Mouse (Mus musculus) forebrain, postnatal 0 days (tissue): ENCODE measurements around the gene Sart1. TPM values are rescaled to one million over a fixed set of nuclear protein-coding genes. Genes with fewer than 3 reads are reported as not detected.

Experiments
- ATAC-seq: fragments of 200-750 bp; cut with Nextera tagmentation; 2 replicates; pipeline ENCODE4 v1.8.0; 2017; ENCODE audit warnings: mild to moderate bottlenecking, moderate library complexity
- DNase-seq: peaks from one replicate; pipeline ENCODE4 v3.0.0-alpha.2; 2015
- H3K27ac ChIP-seq: fragments of 300-500 bp; sonication (generic); 2 replicates; pipeline ENCODE4 v1.5.1; 2014; ENCODE audit warnings: low read depth, mild to moderate bottlenecking, antibody characterized with exemption, low read length, moderate library complexity, mixed read lengths
- H3K27me3 ChIP-seq: fragments of 300-500 bp; sonication (generic); 2 replicates; pipeline ENCODE4 v1.6.1; 2014; ENCODE audit warnings: mild to moderate bottlenecking, low read length, mixed read lengths; ENCODE audit not compliant: insufficient read depth
- H3K36me3 ChIP-seq: fragments of 300-500 bp; sonication (generic); 2 replicates; pipeline ENCODE4 v1.6.1; 2014; ENCODE audit warnings: mild to moderate bottlenecking, moderate library complexity; ENCODE audit not compliant: insufficient read depth
- H3K4me1 ChIP-seq: fragments of 300-500 bp; sonication (generic); 2 replicates; pipeline ENCODE4 v1.6.1; 2014; ENCODE audit warnings: antibody characterized with exemption; ENCODE audit not compliant: insufficient read depth
- H3K4me2 ChIP-seq: fragments of 300-500 bp; sonication (generic); 2 replicates; pipeline ENCODE4 v1.6.1; 2014; ENCODE audit warnings: low read depth, mild to moderate bottlenecking, moderate library complexity
- H3K4me3 ChIP-seq: fragments of 300-500 bp; sonication (generic); 2 replicates; pipeline ENCODE4 v1.5.1; 2014; ENCODE audit warnings: low read depth, low read length, mixed read lengths
- H3K9ac ChIP-seq: fragments of 300-500 bp; sonication (generic); 2 replicates; pipeline ENCODE4 v1.6.1; 2014; ENCODE audit warnings: mild to moderate bottlenecking
- H3K9me3 ChIP-seq: fragments of 300-500 bp; sonication (generic); 2 replicates; pipeline ENCODE4 v1.6.1; 2016; ENCODE audit warnings: low read length
- CTCF ChIP-seq: sonication (generic); IDR thresholded peaks from 2 replicates; pipeline ENCODE4 v1.5.1; 2016; ENCODE audit warnings: antibody characterized with exemption, control low read depth, low read depth
- WGBS: fragments of 180-500 bp; shearing (Covaris S2); extraction: QIAGEN DNeasy Blood & Tissue Kit; methylation state at CpG from one replicate; pipeline ENCODE4 v1.1.7; 2014; 5-methylcytosine and 5-hydroxymethylcytosine counted together
- polyA plus RNA-seq: library from polyadenylated mRNA; unstranded; fragments of >200 nt; fragmentation: Nextera tagmentation; extraction: Ambion mirVana; gene quantifications from 2 replicates; pipeline ENCODE4 v1.2.1, GENCODE M21; 2015
- total RNA-seq: library from RNA; depleted of rRNA; stranded (reverse); fragments of >200 nt; gene quantifications from 2 replicates; pipeline ENCODE4 v1.2.3, GENCODE M21; 2014; rRNA removed

The Sart1 gene
- total RNA-seq (49.2 and 55.1 TPM in 2 replicates), polyA plus RNA-seq (38.8 and 53.5 TPM in 2 replicates)

- Histone ChIP-seq H3K4me1 (peaks cover 19% of the 10 kb centered on the region), H3K36me3 (peaks cover 16% of the 10 kb centered on the region), H3K4me3 (peak within 1 kb of the TSS; percentile 99), H3K9me3 (no peaks in the 10 kb centered on the region), H3K4me2 (peak within 1 kb of the TSS; percentile 81), H3K27me3 (no peaks in the 10 kb centered on the region), H3K9ac (peak within 1 kb of the TSS; percentile 94), H3K27ac (peak within 1 kb of the TSS; percentile 91)
- WGBS: 3% methylated on average over 43 of the region's 43 CpGs
- ATAC-seq (peak; percentile 98), DNase-seq (peak; percentile 97)
- TF ChIP-seq CTCF: no peak
Observed at GRCm38 (mm10) chr19:5388588-5389242, at the start of gene Sart1. Sart1 (minus strand) TSS chr19:5388703.

- WGBS: 69% methylated on average over 7 of the region's 7 CpGs
- ATAC-seq (no peak), DNase-seq (no peak)
- Histone ChIP-seq H3K27ac (no peak overlapping the region), H3K4me1 (no peaks in the 10 kb centered on the region), H3K9me3 (no peaks in the 10 kb centered on the region), H3K27me3 (no peaks in the 10 kb centered on the region), H3K4me2 (no peak overlapping the region), H3K9ac (0 out of 2 replicates have a peak overlapping the region, but pooled peaks have one; percentile 25), H3K36me3 (no peaks in the 10 kb centered on the region; the same call in 1 of the 2 replicates), H3K4me3 (no peak overlapping the region)
- TF ChIP-seq CTCF: no peak
Observed at GRCm38 (mm10) chr19:5433951-5434350, 45.4 kb upstream of the Sart1 start.

- 0 out of 2 replicates have a peak overlapping the region, but pooled peaks have one; percentile 25 for H3K9ac ChIP-seq
- no peak for DNase-seq
- H3K36me3 ChIP-seq: no peaks in the 10 kb centered on the region; the same call in 1 of the 2 replicates
- peak overlapping the region; percentile 41 for H3K4me2 ChIP-seq
- H3K27me3 ChIP-seq: no peaks in the 10 kb centered on the region
- H3K4me3 ChIP-seq: no peak overlapping the region
- no peaks in the 10 kb centered on the region for H3K4me1 ChIP-seq
- 12% methylated on average over 16 of the region's 16 CpGs for WGBS
- peak; percentile 36 for ATAC-seq
- H3K9me3 ChIP-seq: no peaks in the 10 kb centered on the region
- peak; percentile 26; the same call in 1 of the 2 replicates for TF ChIP-seq CTCF
- H3K27ac ChIP-seq: no peak overlapping the region
Observed at GRCm38 (mm10) chr19:5432992-5433852, 44.7 kb upstream of the Sart1 start.

GRCm38 (mm10) chr19:5431911-5432464, 43.5 kb upstream of the Sart1 start:
- H3K4me3 ChIP-seq: no peak overlapping the region
- no peak overlapping the region for H3K4me2 ChIP-seq
- H3K4me1 ChIP-seq: no peaks in the 10 kb centered on the region
- WGBS: 75% methylated on average over 4 of the region's 4 CpGs
- no peak overlapping the region for H3K9ac ChIP-seq
- DNase-seq (no peak), ATAC-seq (no peak)
- peaks cover 4% of the 10 kb centered on the region; the same call in 1 of the 2 replicates for H3K36me3 ChIP-seq
- no peak for TF ChIP-seq CTCF
- H3K27ac ChIP-seq: no peak overlapping the region
- no peaks in the 10 kb centered on the region for H3K9me3 ChIP-seq
- H3K27me3 ChIP-seq: no peaks in the 10 kb centered on the region

- Histone ChIP-seq H3K4me1 (no peaks in the 10 kb centered on the region), H3K36me3 (peaks cover 14% of the 10 kb centered on the region; the same call in 1 of the 2 replicates), H3K9ac (no peak overlapping the region), H3K27me3 (no peaks in the 10 kb centered on the region), H3K27ac (no peak overlapping the region), H3K4me2 (no peak overlapping the region), H3K9me3 (no peaks in the 10 kb centered on the region), H3K4me3 (no peak overlapping the region)
- ATAC-seq: no peak
- no peak for DNase-seq
- 25% methylated on average over 1 of the region's 1 CpGs for WGBS
- TF ChIP-seq CTCF: no peak
Observed at GRCm38 (mm10) chr19:5430408-5430807, 41.9 kb upstream of the Sart1 start.

- Histone ChIP-seq H3K9ac (no peak overlapping the region), H3K4me1 (no peaks in the 10 kb centered on the region), H3K36me3 (peaks cover 14% of the 10 kb centered on the region; the same call in 1 of the 2 replicates), H3K4me2 (no peak overlapping the region), H3K27ac (no peak overlapping the region), H3K9me3 (no peaks in the 10 kb centered on the region), H3K4me3 (no peak overlapping the region), H3K27me3 (no peaks in the 10 kb centered on the region)
- DNase-seq (no peak), ATAC-seq (no peak)
- WGBS: 64% methylated on average over 8 of the region's 8 CpGs
- no peak for TF ChIP-seq CTCF
Observed at GRCm38 (mm10) chr19:5429806-5430205, 41.3 kb upstream of the Sart1 start.

GRCm38 (mm10) chr19:5429219-5429618, 40.7 kb upstream of the Sart1 start:
- Histone ChIP-seq H3K27me3 (no peaks in the 10 kb centered on the region), H3K27ac (no peak overlapping the region), H3K36me3 (peaks cover 14% of the 10 kb centered on the region; the same call in 1 of the 2 replicates), H3K9me3 (no peaks in the 10 kb centered on the region), H3K4me1 (no peaks in the 10 kb centered on the region), H3K4me2 (no peak overlapping the region), H3K4me3 (no peak overlapping the region), H3K9ac (no peak overlapping the region)
- no peak for DNase-seq
- ATAC-seq: no peak
- no peak for TF ChIP-seq CTCF
- WGBS: 86% methylated on average over 4 of the region's 4 CpGs
